Mouse (Mus musculus): ENCODE results near the gene Teddm2.

DNA sequence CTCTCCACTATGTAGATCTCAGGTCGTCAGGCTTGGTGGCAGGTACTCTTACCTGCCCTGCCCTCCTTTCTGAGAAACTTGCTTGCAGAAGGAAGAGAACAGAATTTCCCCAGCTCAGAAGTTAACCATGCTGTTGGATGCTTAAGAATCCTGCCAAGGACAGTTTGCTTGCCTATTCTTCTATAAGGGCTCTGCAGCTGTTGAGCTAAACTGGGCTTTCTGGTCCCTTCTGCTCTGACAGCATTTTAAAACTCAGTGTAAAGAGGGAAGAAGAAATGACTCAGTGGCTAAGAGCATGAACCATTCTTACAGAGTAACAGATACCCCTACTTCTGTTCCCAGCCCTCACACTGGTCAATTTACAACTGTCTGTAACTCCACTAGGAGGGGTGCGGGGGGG lies 41.0 kb upstream of the Teddm2 start:
- TF ChIP-seq GATA1 (IDR thresholded peaks at IDR 0.05; ENCODE audit: low read length) = no peak
- TF ChIP-seq TAL1 (IDR thresholded peaks at IDR 0.05; ENCODE audit: low read length) = no peak
